Mouse (Mus musculus): Measurements from ENCODE around the gene Acot12. TPM values are rescaled to one million over a fixed set of nuclear protein-coding genes. Genes with fewer than 3 reads are reported as not detected.
"Not testable (repeated sequence)": the region's sequence is repeated elsewhere in the genome, so short reads cannot be mapped to it uniquely, and the experiment has no call there.

Acot12 gene
- polyA plus RNA-seq, 1 experiment, result 47.7 TPM

GRCm38 (mm10) chr13:91758316-91759048, 17.2 kb downstream of the Acot12 start:
- 56% methylated on average over 7 of the region's 7 CpGs for WGBS
- no peak overlapping the region for H3K27ac ChIP-seq (ENCODE audit: insufficient read depth, low read depth, low read length)
- no peaks in the 10 kb centered on the region; the same call in 1 of the 2 replicates for H3K36me3 ChIP-seq (ENCODE audit: control insufficient read depth, insufficient read depth, low read length)
- DNase-seq, result no peak
- H3K4me1 ChIP-seq (ENCODE audit: control insufficient read depth, insufficient read depth, low read length), result peaks cover 23% of the 10 kb centered on the region; the same call in 1 of the 2 replicates
- TF ChIP-seq POLR2A (IDR thresholded peaks at IDR 0.05; ENCODE audit: low read depth, low read length), result no peak
- TF ChIP-seq CTCF (conservative IDR thresholded peaks at IDR 0.05; ENCODE audit: insufficient read depth, insufficient read length, low read depth, low read length), result no peak
- no peaks in the 10 kb centered on the region for H3K27me3 ChIP-seq (replicated peaks; ENCODE audit: control insufficient read depth, insufficient read depth, low read length)
- no peak overlapping the region for H3K4me3 ChIP-seq (ENCODE audit: insufficient read depth, low read depth, low read length)

GRCm38 (mm10) chr13:91759791-91760190, 18.5 kb downstream of the Acot12 start:
- 29% methylated on average over 8 of the region's 8 CpGs for WGBS

GRCm38 (mm10) chr13:91760302-91761050, 19.2 kb downstream of the Acot12 start:
- Histone ChIP-seq H3K4me3 (ENCODE audit: insufficient read depth, low read depth, low read length) (no peak overlapping the region), H3K27ac (ENCODE audit: insufficient read depth, low read depth, low read length) (peak overlapping the region; percentile 79), H3K27me3 (replicated peaks; ENCODE audit: control insufficient read depth, insufficient read depth, low read length) (no peaks in the 10 kb centered on the region), H3K4me1 (ENCODE audit: control insufficient read depth, insufficient read depth, low read length) (peaks cover 23% of the 10 kb centered on the region; the same call in 1 of the 2 replicates), H3K36me3 (ENCODE audit: control insufficient read depth, insufficient read depth, low read length) (peaks cover 2% of the 10 kb centered on the region; the same call in 1 of the 2 replicates)
- TF ChIP-seq CTCF (conservative IDR thresholded peaks at IDR 0.05; ENCODE audit: insufficient read depth, insufficient read length, low read depth, low read length), result no peak
- TF ChIP-seq POLR2A (IDR thresholded peaks at IDR 0.05; ENCODE audit: low read depth, low read length), result no peak
- peak; percentile 73 for DNase-seq
- WGBS, result 68% methylated on average over 8 of the region's 8 CpGs

More at GRCm38 (mm10) chr13:91759791-91760190, 18.5 kb downstream of the Acot12 start:
- no peaks in the 10 kb centered on the region for H3K27me3 ChIP-seq (replicated peaks; ENCODE audit: control insufficient read depth, insufficient read depth, low read length)
- no peak for TF ChIP-seq POLR2A (IDR thresholded peaks at IDR 0.05; ENCODE audit: low read depth, low read length)
- no peak for TF ChIP-seq CTCF (conservative IDR thresholded peaks at IDR 0.05; ENCODE audit: insufficient read depth, insufficient read length, low read depth, low read length)
- peak; percentile 69 for DNase-seq
- H3K27ac ChIP-seq (ENCODE audit: insufficient read depth, low read depth, low read length), result peak overlapping the region; percentile 83
- H3K4me3 ChIP-seq (ENCODE audit: insufficient read depth, low read depth, low read length), result no peak overlapping the region
- H3K36me3 ChIP-seq (ENCODE audit: control insufficient read depth, insufficient read depth, low read length), result peaks cover 2% of the 10 kb centered on the region; the same call in 1 of the 2 replicates
- H3K4me1 ChIP-seq (ENCODE audit: control insufficient read depth, insufficient read depth, low read length), result peaks cover 23% of the 10 kb centered on the region; the same call in 1 of the 2 replicates

GRCm38 (mm10) chr13:91761654-91762445, 20.5 kb downstream of the Acot12 start:
- DNase-seq, result peak; percentile 84
- TF ChIP-seq POLR2A (IDR thresholded peaks at IDR 0.05; ENCODE audit: low read depth, low read length), result no peak
- no peak for TF ChIP-seq CTCF (conservative IDR thresholded peaks at IDR 0.05; ENCODE audit: insufficient read depth, insufficient read length, low read depth, low read length)
- Histone ChIP-seq H3K4me3 (ENCODE audit: insufficient read depth, low read depth, low read length) (no peak overlapping the region), H3K27me3 (replicated peaks; ENCODE audit: control insufficient read depth, insufficient read depth, low read length) (no peaks in the 10 kb centered on the region), H3K27ac (ENCODE audit: insufficient read depth, low read depth, low read length) (peak overlapping the region; percentile 100), H3K36me3 (ENCODE audit: control insufficient read depth, insufficient read depth, low read length) (peaks cover 2% of the 10 kb centered on the region; the same call in 1 of the 2 replicates), H3K4me1 (ENCODE audit: control insufficient read depth, insufficient read depth, low read length) (peaks cover 19% of the 10 kb centered on the region; the same call in 1 of the 2 replicates)
- WGBS, result 52% methylated on average over 6 of the region's 6 CpGs

GRCm38 (mm10) chr13:91763654-91764053, 22.3 kb downstream of the Acot12 start:
- H3K27ac ChIP-seq (ENCODE audit: insufficient read depth, low read depth, low read length); H3K4me3 ChIP-seq (ENCODE audit: insufficient read depth, low read depth, low read length); H3K27me3 ChIP-seq (replicated peaks; ENCODE audit: control insufficient read depth, insufficient read depth, low read length); H3K36me3 ChIP-seq (ENCODE audit: control insufficient read depth, insufficient read depth, low read length): not testable (repeated sequence)
- DNase-seq, result peak; percentile 54
- H3K4me1 ChIP-seq (ENCODE audit: control insufficient read depth, insufficient read depth, low read length), result peaks cover 19% of the 10 kb centered on the region; the same call in 1 of the 2 replicates
- WGBS, result 80% methylated on average over 3 of the region's 3 CpGs

- no peak overlapping the region for H3K27ac ChIP-seq (ENCODE audit: insufficient read depth, low read depth, low read length)
- 90% methylated on average over 4 of the region's 4 CpGs for WGBS
Measured at GRCm38 (mm10) chr13:91765627-91766026, 24.3 kb downstream of the Acot12 start.

More at GRCm38 (mm10) chr13:91765627-91766026, 24.3 kb downstream of the Acot12 start:
- Histone ChIP-seq H3K27me3 (replicated peaks; ENCODE audit: control insufficient read depth, insufficient read depth, low read length) (no peaks in the 10 kb centered on the region), H3K4me3 (ENCODE audit: insufficient read depth, low read depth, low read length) (no peak overlapping the region), H3K36me3 (ENCODE audit: control insufficient read depth, insufficient read depth, low read length) (peaks cover 2% of the 10 kb centered on the region; the same call in 1 of the 2 replicates), H3K4me1 (ENCODE audit: control insufficient read depth, insufficient read depth, low read length) (peaks cover 12% of the 10 kb centered on the region; the same call in 1 of the 2 replicates)
- DNase-seq, result no peak
- TF ChIP-seq CTCF (conservative IDR thresholded peaks at IDR 0.05; ENCODE audit: insufficient read depth, insufficient read length, low read depth, low read length) (no peak), POLR2A (IDR thresholded peaks at IDR 0.05; ENCODE audit: low read depth, low read length) (no peak)
